Mouse (Mus musculus): ENCODE measurements at regions not wholly inside any gene's neighbourhood (a gene's known extent, or its start where the extent isn't known, plus 50 kb on each side); places are given as distances from the start of the nearest gene placed in this dataset.
"Not testable (repeated sequence)": the region's sequence is repeated elsewhere in the genome, so short reads cannot be mapped to it uniquely, and the experiment has no call there.

- DNase-seq (ENCODE audit: low spot score in 2 of 2) = peak in 1 of 2 experiments; percentile 10
Measured at GRCm38 (mm10) chr10:49985038-49985437, 196.5 kb upstream of the Grik2 start.

- no peak for DNase-seq (ENCODE audit: low spot score in 2 of 2)
Measured at GRCm38 (mm10) chr10:49952434-49952833, 163.9 kb upstream of the Grik2 start.

GRCm38 (mm10) chr10:49937305-49937704 is 148.7 kb upstream of the Grik2 start:
- not testable (repeated sequence) for DNase-seq (ENCODE audit: low spot score in 2 of 2)

GRCm38 (mm10) chr10:49909206-49909605 is 120.6 kb upstream of the Grik2 start:
- not testable (repeated sequence) for DNase-seq (ENCODE audit: low spot score in 2 of 2)

- DNase-seq (ENCODE audit: low spot score in 2 of 2) = not testable (repeated sequence)
Measured at GRCm38 (mm10) chr10:49908126-49908525, 119.6 kb upstream of the Grik2 start.

GRCm38 (mm10) chr10:49904626-49905025 is 116.1 kb upstream of the Grik2 start:
- DNase-seq (ENCODE audit: low spot score in 2 of 2) = not testable (repeated sequence)

GRCm38 (mm10) chr10:49895436-49895835 is 106.9 kb upstream of the Grik2 start:
- DNase-seq (ENCODE audit: low spot score in 2 of 2) = no peak

GRCm38 (mm10) chr10:49884106-49884505 is 95.5 kb upstream of the Grik2 start:
- peak in 1 of 2 experiments; percentile 47 for DNase-seq (ENCODE audit: low spot score in 2 of 2)

GRCm38 (mm10) chr10:49883444-49883843 is 94.9 kb upstream of the Grik2 start:
- no peak for DNase-seq (ENCODE audit: low spot score in 2 of 2)

- DNase-seq (ENCODE audit: low spot score in 2 of 2) = no peak
Measured at GRCm38 (mm10) chr10:49863800-49864199, 75.2 kb upstream of the Grik2 start.

GRCm38 (mm10) chr10:49847686-49848085 is 59.1 kb upstream of the Grik2 start:
- DNase-seq (ENCODE audit: low spot score in 2 of 2) = no peak

- DNase-seq (ENCODE audit: low spot score in 2 of 2) = no peak
Measured at GRCm38 (mm10) chr10:49844308-49844707, 55.7 kb upstream of the Grik2 start.

All from left cerebral cortex, adult 8-10 months (tissue).